15 mouse cellular contexts compared by ENCODE assay signal in the genomic region with DNA sequence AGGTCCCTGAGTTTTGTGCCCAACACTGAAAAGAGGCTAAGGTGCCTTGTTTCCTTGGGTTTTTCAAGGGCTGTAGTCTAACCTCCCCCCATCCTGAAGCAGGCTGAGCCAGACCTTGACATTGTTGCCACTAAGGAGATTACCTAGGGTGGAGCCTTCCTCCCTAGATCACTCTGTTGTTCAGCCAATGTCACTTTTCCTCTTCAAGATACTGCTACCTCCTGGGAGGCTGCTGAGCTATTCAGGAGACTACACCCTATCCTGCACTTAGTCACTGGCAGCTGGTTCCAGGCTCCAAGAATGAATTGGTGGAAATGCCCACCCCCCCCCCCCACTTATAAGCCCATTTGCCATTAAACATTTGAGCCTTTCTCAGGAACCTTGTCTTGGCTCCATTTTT. TPM values are rescaled to one million over a fixed set of nuclear protein-coding genes. Genes with fewer than 3 reads are reported as not detected.
DNase-seq lines count a peak whose midpoint lies in the region; ATAC-seq and TF ChIP-seq lines count a peak whose summit lies in the region.
"Had no signal": no experiment of that assay in that cellular context is flagged by ENCODE, and none has a peak within 500 bp of the region (broad histone marks: within the 10 kb centered on the region; RNA-seq: fewer than 3 reads in every experiment).

No protein-coding gene starts in this region.

- TF ChIP-seq CTCF in heart, adult 2 months (IDR thresholded peaks at IDR 0.05): no peak

- no peak for ATAC-seq in kidney, embryonic 15.5 days (replicated peaks; ENCODE audit: low FRiP score)

- H3K9me3 ChIP-seq in kidney, embryonic 15.5 days (replicated peaks): no peaks in the 10 kb centered on the region
- H3K9me3 ChIP-seq: forebrain, embryonic 10.5 days; hindbrain, embryonic 15.5 days; limb, embryonic 13.5 days had no signal

- H3K79me2 ChIP-seq in heart, adult 2 months (replicated peaks; ENCODE audit: control insufficient read depth, insufficient read depth, low read length): no peaks in the 10 kb centered on the region

- no peak overlapping the region for H3K9ac ChIP-seq in kidney, embryonic 15.5 days
- H3K9ac ChIP-seq in heart, adult 2 months (ENCODE audit: low read depth, low read length): no peak overlapping the region
- H3K9ac ChIP-seq: hindbrain, embryonic 15.5 days; limb, embryonic 13.5 days had no signal

- H3K36me3 ChIP-seq in kidney, embryonic 15.5 days: no peaks in the 10 kb centered on the region
- H3K36me3 ChIP-seq in heart, adult 2 months (ENCODE audit: control insufficient read depth, insufficient read depth, low read length): no peaks in the 10 kb centered on the region
- H3K36me3 ChIP-seq: forebrain, embryonic 10.5 days; hindbrain, embryonic 15.5 days; limb, embryonic 13.5 days had no signal

- no peaks in the 10 kb centered on the region for H3K4me1 ChIP-seq in kidney, embryonic 15.5 days
- H3K4me1 ChIP-seq in heart, adult 2 months (ENCODE audit: control insufficient read depth, insufficient read depth, low read length): peaks cover 14% of the 10 kb centered on the region
- H3K4me1 ChIP-seq: forebrain, embryonic 10.5 days; hindbrain, embryonic 15.5 days; limb, embryonic 13.5 days had no signal

- H3K4me3 ChIP-seq in kidney, embryonic 15.5 days (replicated peaks): no peak overlapping the region
- no peak overlapping the region for H3K4me3 ChIP-seq in heart, adult 2 months
- H3K4me3 ChIP-seq: forebrain, embryonic 10.5 days; hindbrain, embryonic 15.5 days; limb, embryonic 13.5 days had no signal

- peak; percentile 7 for DNase-seq in kidney, adult 18-20 months
- peak; percentile 83 for DNase-seq in ES-CJ7 (ENCODE audit: low read depth, low spot score)
- DNase-seq in heart, adult 2 months: peak; percentile 30 to 55
- DNase-seq in heart, postnatal 25 days (ENCODE audit: low spot score): peak; percentile 21
- no peak for DNase-seq in thymus, postnatal 14 days
- no peak for DNase-seq in B cell, adult 2 months
- no peak for DNase-seq in layer of hippocampus, adult 8-10 months (ENCODE audit: low spot score in 2 of 2)
- DNase-seq: cerebellum, adult 11-12 months; right cerebral cortex, postnatal 25 days had no signal

- H3K27ac ChIP-seq in kidney, embryonic 15.5 days: no peak overlapping the region; the same call in 1 of the 2 replicates
- H3K27ac ChIP-seq in heart, adult 2 months: peak overlapping the region; percentile 85
- H3K27ac ChIP-seq: forebrain, embryonic 10.5 days; hindbrain, embryonic 15.5 days; limb, embryonic 13.5 days; macrophage had no signal

- no peaks in the 10 kb centered on the region for H3K27me3 ChIP-seq in kidney, embryonic 15.5 days
- no peaks in the 10 kb centered on the region for H3K27me3 ChIP-seq in heart, adult 2 months (ENCODE audit: control insufficient read depth, insufficient read depth, low read length)
- H3K27me3 ChIP-seq: hindbrain, embryonic 15.5 days; limb, embryonic 13.5 days had no signal

- intact Hi-C loops in heart, adult 2 months (cut with DNase I): loop anchor here (1.0 kb wide), 1 partner anchor 147 kb away; a partner anchor contains a TSS
- intact Hi-C loops in heart, postnatal 25 days (cut with DNase I): loop anchor here (5.0 kb wide), 2 partner anchors 146 to 159 kb away; a partner anchor contains a TSS

- TF ChIP-seq POLR2A in heart, adult 2 months (IDR thresholded peaks at IDR 0.05; ENCODE audit: insufficient read depth, low read depth, low read length): 0 out of 2 replicates have a peak, but pooled peaks have one; percentile 14

- no peak overlapping the region for H3K4me2 ChIP-seq in kidney, embryonic 15.5 days
- H3K4me2 ChIP-seq: hindbrain, embryonic 15.5 days; limb, embryonic 13.5 days had no signal

- TF ChIP-seq EP300 in heart, adult 2 months (IDR thresholded peaks at IDR 0.05; ENCODE audit: insufficient read depth, low read depth, low read length): 0 out of 2 replicates have a peak, but pooled peaks have one; percentile 48

RNA-seq across cellular contexts. Expression of a gene that starts 7.1 kb away (rescaled TPM):
- polyA plus RNA-seq in kidney, embryonic 15.5 days (2015; fragmentation: Nextera tagmentation; extraction: Ambion mirVana): 0.33 and 0.49 TPM in 2 replicates
- 10 to 100 TPM in 1 of 2 experiments, 1 to 10 TPM in 1; 4.6 to 11.5 TPM for total RNA-seq in heart, adult 2 months (2021)
- polyA plus RNA-seq in heart, adult 2 months (2012; rRNA removed): 7.8 and 10.4 TPM in 2 replicates
- total RNA-seq in heart, postnatal 25 days (2021): 1 to 10 TPM; 4.5 to 7.3 TPM
- total RNA-seq in layer of hippocampus, adult 8-10 months (2022): 1 to 10 TPM; 1.2 to 2.9 (median 1.6) TPM

RNA-seq across cellular contexts. Expression of a gene that starts 7.1 kb away (rescaled TPM):
- 0.54 and 0.91 TPM in 2 replicates for polyA plus RNA-seq in kidney, embryonic 15.5 days (2015; fragmentation: Nextera tagmentation; extraction: Ambion mirVana)
- total RNA-seq in heart, adult 2 months (2021): under 1 TPM; 0.13 to 0.23 TPM
- 0.29 TPM in 2 replicates for polyA plus RNA-seq in heart, adult 2 months (2012; rRNA removed)
- under 1 TPM; 0.14 to 0.16 TPM for total RNA-seq in heart, postnatal 25 days (2021)
- total RNA-seq in layer of hippocampus, adult 8-10 months (2022): under 1 TPM in 1 of 4 experiments, not detected in 3; 0.36 TPM
- total RNA-seq: layer of hippocampus, postnatal 25 days had no signal
- polyA plus RNA-seq: forebrain, embryonic 10.5 days had no signal

RNA-seq across cellular contexts. Expression of a gene that starts 7.1 kb away (rescaled TPM):
- 2.4 and 2.5 TPM in 2 replicates for polyA plus RNA-seq in kidney, embryonic 15.5 days (2015; fragmentation: Nextera tagmentation; extraction: Ambion mirVana)
- 1 to 10 TPM; 7.4 to 9.4 TPM for total RNA-seq in heart, adult 2 months (2021)
- 5.6 and 11.3 TPM in 2 replicates for polyA plus RNA-seq in heart, adult 2 months (2012; rRNA removed)
- total RNA-seq in heart, postnatal 25 days (2021): 1 to 10 TPM; 7.5 to 8.7 TPM
- total RNA-seq in layer of hippocampus, adult 8-10 months (2022): 1 to 10 TPM; 1.6 to 3.9 (median 2.8) TPM

Comparison
In these comparisons a context has a peak if more than half of its experiments do, and no peak if none do; other contexts are left out.
1. DNase-seq: peak in kidney, adult 18-20 months (single experiment), ES-CJ7 (single experiment), heart, adult 2 months (2 of 2) and heart, postnatal 25 days (single experiment); none in thymus, postnatal 14 days (single experiment), B cell, adult 2 months (0 of 2) and layer of hippocampus, adult 8-10 months (0 of 2).